Mouse (Mus musculus) right cerebral cortex, adult 2 months (tissue): Measurements from ENCODE around the gene Ift57.

Experiments
- DNase-seq, 2 experiments: peaks; one replicate each; pipeline ENCODE4 v3.0.0; 2021 to 2022; ENCODE audit warnings: low spot score in 2 of 2

The Ift57 gene

DNA sequence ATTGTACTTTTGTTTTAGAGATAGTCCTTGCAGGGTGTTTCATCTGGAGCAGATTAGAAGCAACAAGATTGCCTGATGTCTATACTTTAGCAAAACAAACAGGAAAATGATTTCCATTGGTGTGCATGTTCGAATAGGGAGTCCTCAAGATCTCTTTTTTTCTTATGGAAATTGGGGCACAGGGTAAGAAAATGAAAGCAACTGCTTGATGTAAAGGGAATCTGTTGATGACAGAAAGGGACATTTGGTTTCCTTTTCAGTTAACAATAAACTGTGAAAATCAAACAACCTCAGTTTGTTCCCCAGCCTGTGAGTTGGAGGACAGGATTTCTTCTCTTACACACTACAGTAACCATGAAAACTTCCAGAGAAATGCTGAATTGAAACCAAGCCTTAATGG lies 53.9 kb downstream of the Ift57 start:
- no peak for DNase-seq

DNA sequence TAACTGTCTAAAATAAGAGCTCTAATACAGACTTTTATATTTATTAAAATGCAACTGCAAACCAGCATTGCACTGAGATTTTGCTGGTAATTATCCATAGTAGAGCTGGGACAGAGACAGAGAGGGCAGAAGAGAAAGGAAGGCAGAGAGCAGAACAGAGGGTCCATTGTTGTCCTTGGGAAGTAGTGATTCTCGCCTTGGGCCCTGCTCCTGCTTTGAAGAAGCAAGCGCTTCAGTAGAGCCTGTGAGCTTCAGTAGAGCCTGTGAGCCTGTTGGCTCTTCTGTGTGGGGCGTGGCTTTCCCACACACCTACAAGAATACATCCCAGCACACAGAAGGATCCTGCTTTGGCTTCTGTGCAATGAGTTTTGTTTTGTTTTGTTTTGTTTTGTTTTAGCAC lies 54.3 kb downstream of the Ift57 start:
- DNase-seq, result no peak

DNA sequence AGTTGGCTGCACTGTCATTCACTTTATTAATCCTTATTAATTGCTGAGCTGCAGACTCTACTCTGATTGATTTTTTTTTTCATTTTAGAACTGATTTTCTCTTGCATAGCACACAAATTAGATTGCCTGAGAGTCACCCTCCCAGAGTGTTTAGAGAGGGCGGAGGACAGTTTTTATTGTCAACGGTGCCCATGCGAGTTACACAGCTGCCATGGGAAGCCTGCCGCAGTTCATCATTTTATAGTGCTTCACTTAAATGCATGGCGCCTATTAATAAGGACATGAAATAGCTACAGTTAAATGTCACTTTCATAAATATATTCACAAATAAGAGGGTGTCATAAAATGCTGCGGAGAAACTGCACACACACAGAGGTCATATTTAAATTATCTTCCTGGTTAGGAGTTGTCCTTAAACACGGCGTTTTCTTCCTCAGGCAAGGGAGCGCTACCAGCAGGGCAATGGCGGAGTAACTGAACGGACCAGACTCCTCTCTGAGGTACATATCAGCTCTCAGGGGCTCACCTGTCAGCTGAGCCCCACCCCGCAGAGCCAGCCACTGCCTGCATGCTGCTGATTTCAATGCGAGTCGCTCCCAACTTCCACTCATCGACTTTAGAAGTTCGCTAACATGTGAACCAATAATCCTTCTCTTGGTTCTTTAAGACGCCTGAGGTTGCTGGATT lies 61.6 kb downstream of the Ift57 start:
- no peak for DNase-seq

DNA sequence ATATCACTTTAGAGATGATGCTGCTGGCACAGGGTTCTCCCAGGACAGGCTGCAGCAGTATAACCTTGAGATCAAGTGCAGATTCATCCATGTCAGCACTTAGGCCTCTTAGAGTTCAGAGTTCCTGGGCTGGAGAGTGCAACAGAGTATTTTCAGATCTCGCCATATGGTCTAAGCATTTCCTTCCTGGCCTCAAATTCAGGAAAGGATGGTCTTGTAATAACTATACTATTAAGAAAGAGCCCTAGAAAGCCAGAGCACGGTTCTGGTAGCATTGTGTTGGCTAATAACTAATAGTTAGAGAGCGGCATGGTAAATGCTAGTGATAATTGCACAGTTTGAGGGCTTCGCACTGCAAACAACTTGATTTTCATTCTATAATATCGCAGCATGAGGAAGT lies 62.9 kb downstream of the Ift57 start:
- no peak for DNase-seq

DNA sequence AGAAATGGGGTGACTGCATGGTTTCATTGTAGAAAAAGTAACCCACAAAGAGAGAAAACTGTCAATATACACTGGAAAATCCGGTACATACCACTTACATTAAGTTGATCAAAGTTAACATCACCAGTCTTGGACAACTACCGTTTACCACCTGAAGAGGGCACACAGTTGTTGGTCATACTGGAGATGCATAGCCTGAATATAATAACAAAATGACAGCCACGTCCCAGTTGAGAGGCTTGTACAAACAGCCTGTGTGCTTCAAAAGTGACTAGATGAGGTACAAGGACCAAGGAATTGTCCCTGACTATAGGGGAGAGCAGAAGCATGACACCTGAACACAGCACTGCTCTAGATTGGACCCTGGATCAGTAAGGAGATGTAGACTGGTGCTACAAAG lies 67.3 kb downstream of the Ift57 start:
- DNase-seq, result peak in 1 of 2 experiments; percentile 15

DNA sequence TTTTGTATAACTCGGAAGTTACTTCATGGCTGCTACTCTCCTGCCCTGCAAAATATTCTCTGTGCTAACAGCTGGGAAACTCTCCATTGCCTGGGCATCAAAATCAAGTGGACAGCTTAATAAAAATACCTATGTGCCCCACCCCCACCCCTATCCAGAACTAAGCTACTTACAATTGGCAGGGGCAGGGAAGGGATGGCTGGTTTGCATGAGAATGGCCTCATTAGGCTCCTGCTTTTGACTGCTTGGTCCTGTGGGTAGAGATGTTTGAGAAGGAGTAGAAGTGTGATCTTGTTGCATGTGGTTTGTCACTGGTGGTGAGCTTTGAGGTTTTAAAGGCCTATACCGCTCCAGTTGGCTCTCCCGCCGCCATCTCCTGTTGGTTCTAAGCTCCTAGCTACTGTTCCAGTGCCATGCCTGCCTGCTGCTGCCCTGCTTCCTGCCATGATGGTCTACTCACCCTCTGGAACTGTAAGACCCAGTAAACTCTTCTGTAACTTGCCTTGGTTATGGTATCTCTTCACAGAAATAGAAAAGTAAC lies 69.5 kb downstream of the Ift57 start:
- DNase-seq, result no peak

DNA sequence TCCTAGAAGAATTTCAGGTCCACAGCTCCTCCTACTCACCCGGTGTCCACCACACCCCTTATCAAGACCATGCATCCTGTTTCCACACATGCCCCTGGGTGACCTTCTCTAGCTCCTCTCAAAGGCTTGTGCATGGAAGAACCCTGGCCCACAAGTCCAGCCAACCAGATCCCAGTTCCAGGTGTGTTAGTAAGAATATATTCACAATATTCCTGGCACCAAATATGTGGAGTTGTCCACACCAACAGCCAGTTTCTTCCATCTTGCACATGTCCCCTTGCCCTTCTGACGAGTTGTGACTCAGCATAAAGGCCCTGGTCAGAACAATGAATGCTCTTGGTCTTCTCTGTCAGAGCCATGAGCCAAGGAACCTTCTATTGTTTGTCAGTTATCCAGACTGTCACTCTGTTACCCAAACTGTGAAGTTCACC lies 70.8 kb downstream of the Ift57 start:
- DNase-seq, result no peak

DNA sequence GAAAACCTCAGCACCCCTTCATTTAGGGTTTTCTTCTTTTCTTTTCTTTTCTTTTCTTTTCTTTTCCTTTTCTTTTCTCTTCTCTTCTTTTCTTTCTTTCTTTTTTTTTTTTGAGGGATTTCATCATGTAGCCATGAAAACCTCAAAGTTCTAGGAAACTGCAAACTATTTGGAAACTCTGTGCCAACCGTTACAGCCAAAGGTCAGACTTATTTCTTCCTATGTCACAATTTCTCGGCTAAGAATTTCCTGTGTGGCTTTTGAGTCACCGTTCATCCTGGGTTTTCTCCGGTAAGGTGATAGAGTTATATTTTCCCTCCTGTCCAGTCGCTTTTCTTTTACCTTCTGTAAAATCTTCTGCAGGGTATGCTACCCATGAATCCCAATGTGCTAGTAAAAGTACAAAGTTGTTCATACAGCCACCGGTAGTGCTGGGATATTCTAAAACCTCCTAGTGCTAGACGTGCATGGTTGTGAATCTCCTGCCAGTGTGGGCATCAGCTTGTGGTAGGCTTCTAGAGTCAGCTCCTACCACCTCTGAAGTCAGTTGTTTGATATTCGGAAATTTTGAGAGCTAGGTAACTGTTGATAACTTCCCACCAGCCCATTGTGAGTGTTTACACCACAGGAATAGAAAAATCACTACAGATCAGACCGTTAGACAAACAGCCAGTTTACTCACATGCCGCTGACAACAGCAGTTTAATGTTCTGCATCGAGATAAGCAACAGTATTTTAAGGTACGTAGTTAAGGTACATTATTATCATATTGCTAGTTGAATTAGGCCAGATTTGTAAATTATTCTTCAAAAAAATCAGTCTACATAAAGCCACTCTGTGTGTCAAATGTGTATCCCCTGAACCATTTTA lies 71.5 kb downstream of the Ift57 start:
- no peak for DNase-seq

DNA sequence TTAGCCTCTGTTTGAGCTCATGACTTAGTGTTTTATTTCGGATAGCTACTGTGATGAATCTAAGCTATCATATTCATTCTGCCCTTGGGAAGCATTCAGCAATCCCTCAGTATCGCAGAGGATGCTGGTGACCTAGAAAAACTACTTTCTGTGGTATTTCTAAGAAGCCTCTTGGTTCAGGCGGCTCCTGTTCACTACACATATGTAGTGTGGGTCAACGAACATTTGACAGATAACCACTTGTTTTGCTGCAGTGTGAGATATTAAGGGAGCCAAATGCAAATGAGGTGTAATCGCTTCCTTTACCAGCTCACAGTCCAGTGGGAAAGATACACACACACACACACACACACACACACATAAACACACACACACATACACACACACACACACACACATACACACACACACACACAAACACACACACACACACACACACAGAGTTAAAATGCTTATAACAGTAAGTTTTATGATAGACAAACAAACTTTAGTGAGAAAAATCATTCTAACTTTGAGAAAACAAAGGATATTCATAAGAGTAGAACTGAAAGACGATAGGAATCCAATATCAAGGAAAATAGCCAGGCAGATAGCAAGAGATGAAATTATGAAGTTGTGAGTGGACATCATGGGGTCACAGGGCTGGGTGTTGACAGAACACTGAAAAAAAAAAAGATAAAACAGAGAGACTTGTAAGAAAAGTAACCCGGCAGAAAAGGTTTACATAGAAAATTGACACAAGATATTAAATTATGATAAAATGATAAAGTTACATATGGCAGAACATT lies 72.8 kb downstream of the Ift57 start:
- no peak for DNase-seq

DNA sequence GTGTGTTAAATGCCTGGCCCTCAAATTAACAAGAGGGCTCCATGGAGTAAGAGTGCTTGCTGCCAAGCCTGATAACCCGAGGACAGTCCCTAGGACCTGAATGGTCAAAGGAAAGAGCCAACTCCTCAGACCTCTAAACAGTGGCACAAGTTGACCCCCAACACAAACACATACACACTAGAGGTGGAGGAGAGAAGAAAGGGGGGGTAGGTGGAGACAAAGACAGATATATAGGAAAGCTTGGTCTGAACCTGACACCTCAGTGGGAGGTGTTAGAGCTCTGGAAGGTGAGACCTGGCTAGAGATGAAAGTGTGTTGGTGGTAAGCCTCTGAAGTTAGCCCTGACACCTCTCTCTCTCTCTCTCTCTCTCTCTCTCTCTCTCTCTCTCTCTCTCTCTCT lies 73.5 kb downstream of the Ift57 start:
- DNase-seq, result no peak

DNA sequence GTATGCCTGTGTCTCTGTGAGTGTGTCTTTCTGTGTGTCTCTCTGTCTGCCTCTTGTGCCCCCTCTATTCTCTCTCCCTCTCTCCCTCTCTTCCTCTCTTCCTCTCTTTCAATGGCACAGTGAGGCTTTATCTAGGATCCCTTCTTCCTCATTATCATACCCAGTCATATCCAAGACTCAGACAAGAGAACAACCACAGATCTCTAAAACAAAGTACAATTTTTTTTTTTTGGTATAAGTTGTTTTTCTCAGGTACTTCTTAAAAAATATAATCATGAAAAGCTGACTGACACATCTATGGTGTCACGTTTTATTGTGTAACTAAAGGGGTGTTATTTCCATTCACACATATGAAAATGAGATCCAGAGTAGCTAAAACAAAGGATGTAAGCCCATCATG lies 74.0 kb downstream of the Ift57 start:
- no peak for DNase-seq

DNA sequence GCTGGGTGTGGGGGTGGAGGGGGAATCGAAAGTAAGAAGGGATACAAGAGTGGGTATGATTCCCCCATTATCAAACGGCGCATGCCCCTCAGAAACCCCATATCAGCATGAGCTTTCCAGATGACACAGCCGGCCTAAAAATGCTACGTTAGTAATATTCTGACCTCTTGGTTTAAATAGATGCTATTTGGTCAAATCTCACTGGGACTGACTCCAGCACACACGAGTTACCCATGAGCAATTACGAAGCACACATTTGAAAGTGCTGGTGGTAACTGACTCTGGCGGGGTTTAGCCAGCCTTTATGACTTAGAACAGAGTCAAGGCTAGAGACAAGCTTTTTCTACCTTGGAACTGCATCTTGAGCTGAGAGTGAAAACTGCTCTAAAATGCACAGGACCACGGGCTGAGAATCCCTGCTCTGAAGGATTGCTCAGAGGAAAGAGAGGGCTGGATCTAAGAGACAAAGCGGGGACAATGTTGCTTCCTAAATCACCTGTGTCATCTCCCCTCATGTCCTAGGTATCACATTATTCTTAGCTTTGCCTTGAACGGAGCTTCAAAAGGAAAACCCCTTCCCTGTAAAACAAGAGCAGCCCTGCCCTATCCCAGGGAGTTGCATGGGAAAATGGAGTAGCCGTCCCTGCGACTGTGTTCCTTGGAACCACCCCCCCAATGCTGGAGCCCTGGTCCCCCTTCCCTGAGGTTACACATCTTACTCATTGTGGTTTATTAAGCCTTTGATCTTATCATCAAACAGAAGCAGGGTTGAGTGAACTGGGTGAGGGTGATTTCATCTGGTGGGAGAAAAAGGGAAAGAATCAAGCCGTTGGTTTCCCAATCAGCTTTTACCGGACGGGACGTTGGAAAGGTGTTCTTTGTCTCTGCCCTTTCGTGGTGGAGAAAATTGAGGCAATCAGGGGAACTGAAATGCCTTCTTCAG lies 75.3 kb downstream of the Ift57 start:
- no peak for DNase-seq

DNA sequence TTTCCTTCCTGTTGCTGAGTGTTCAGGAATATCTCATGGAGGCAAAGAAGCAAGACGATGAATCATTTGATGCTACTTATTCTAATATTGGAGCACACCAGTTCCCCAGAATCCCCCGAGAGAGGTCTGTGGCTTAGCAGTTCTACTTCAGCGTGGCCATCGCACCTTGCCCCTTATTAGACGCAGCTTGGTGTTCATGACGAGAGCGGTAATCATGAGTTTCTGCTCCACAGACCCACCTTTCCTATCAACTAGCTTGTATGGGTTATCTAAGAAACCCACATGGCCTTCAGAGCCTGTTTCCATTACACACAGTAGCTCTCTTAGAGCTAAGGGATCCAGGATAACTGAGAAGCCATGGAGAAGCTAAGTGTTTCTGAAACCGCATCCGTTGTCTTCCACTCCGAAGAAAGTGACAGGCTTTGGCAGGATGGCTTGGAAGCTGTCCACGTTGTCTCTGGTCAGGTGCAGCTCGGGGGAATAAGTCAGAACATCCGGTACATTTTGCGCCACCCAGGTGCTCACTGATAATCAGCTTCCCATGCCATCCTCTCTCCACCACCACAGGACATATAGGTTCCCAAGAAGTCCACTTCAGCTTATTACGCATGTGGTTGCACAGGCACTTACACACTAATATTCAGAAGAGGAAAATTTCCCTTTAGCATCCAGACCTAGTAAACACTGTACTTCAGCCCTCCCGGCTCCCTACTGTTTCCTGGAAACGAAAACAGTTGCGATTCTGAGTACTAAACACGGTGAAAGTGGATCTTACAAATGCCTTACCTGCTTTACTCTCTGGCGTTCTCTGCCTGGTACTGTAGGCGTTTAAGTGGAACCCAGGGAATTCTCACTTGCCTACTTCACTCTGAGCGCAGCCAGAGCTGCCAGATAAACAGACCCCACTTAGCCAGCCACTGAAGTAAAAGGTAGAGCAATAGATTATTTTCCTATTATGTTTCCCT lies 76.3 kb downstream of the Ift57 start:
- no peak for DNase-seq

DNA sequence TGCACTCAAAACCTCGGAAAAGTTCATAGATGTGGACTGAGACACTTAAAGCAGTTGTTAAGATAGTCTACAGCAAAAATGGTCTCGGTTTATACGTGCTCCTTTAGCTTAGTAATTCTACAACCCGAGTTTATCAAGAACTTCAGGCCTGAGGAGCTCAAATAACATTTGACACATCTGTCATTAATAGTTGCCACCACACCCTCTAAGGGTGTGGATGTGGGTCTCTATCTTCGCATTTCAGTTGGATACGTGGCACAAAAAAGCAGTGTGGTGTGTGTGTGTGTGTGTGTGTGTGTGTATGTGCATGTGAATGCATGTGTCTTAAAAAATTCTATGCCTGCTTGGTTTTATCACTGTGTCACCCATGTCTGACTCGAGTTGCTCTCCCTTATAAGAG lies 77.9 kb downstream of the Ift57 start:
- no peak for DNase-seq

DNA sequence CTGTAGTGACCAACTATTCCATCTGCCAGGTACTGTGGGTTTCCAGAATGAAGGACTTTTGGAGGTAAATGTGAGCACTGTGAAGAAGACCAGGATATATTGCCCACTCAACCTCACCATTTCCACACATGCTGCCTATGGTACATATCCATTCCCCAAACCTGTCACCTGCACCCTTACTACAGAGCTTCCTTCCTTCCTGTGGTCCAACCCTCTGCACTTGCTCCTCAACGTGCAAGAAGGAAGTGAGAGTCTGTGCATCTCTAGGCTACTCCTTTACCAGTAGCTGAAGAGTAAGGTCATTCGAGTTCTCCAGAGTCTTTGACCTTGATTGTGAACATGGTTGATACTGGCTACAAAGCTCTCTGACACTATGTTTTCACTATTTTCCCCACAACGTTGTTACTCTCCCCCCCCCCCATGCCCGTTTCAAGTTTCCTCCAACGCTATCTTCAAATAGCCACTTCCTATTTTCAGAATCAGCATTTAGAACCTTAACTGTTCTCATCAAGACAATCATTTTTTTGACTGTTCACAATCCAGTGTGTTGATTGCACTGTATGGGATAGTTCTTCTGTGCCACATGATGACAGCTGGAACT lies 82.6 kb downstream of the Ift57 start:
- DNase-seq, result no peak

DNA sequence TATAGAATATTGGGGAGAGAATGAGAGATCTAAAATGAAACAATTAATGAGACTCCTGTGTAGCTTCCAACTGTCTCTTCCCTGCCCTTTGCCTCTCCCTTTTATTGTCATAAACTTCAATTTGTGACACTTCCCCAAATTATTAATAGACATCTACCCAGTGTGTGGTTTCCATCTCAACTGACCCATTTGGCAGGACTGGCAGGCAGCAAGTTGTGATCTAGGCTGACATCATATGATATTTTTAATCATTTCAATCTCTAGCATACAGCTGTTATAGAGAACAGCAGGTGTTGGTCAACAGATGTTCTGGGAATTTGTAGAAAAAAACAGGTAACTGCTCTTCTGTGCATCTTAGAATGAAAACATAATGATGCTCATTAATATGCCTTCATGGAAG lies 84.3 kb downstream of the Ift57 start:
- DNase-seq, result no peak

DNA sequence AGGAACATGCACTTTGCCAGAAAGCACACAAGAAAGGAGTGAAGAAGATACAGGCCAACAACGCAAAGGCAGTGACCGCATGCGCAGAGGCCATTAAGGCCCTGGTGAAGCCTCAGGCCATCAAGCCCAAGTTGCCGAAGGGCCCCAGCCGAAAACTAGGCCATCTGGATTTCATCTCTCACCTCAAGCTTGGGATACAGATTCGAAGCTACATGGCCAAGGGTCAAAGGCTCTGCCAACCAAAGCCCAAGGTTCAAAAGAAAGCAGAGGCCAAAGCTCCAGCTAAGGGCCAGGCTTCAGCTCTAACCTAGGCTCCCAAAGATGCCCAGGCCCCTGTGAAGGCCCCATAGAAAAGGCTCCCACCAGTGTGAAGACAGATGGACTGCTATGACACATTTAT lies 87.1 kb downstream of the Ift57 start:
- DNase-seq, result no peak

DNA sequence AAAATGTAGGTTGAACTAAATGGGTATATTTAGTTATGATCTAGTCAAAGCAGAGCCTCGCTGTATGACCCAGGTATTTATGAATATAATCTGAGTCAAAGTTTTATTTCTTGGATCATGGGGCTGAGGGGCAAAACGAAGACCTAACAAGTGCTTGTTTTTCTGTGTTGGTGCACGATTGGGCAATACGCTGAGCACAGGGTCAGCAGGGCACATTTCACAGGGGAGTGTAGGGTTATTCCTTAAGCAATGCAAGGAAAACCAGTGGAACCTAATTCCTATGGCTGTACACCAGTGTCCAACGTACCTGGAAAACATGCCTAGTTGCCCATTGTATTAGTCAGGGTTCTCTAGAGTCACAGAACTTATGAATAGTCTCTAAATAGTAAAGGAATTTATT lies 88.7 kb downstream of the Ift57 start:
- no peak for DNase-seq
